Comparison of ENCODE assay signal across 32 mouse cellular contexts in the genomic region with DNA sequence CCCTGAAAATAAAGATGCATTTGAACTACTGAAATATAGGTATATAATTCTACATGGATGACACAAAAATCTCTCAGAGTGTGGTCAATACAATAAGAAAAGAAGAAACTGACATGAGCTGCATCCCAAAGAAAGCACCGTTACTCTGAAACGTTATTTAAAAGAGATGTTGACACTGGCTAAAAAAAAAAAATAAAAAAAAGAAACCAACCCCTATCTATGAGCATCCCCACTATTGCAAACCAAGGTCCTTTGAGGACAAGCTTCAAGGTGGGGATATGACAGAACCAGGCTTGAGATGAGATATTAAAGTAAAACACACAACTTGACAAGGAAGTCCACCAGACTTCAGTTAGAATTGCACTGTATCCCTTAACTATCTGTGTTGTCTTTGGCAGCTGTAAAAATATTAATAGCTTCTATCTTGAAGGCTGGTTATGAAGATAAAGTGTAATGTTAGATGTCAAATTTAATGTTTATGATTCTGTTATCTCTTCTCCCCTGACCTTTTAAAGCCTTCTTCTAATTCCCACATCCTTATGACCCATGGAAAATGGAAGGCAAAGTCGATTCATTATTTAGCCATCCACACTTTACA.
"Had no signal": no experiment of that assay in that cellular context is flagged by ENCODE, and none has a peak within 500 bp of the region (broad histone marks: within the 10 kb centered on the region; RNA-seq: fewer than 3 reads in every experiment).

No protein-coding gene starts in this region.

- H3K4me2 ChIP-seq: limb, embryonic 12.5 days; limb, embryonic 13.5 days; limb, embryonic 15.5 days; liver, embryonic 11.5 days; liver, embryonic 12.5 days; liver, embryonic 13.5 days; liver, embryonic 15.5 days; lung, embryonic 14.5 days; lung, embryonic 15.5 days; midbrain, embryonic 11.5 days; midbrain, embryonic 12.5 days; midbrain, embryonic 13.5 days; midbrain, embryonic 15.5 days; neural tube, embryonic 12.5 days had no signal

- H3K4me1 ChIP-seq: limb, embryonic 10.5 days; limb, embryonic 12.5 days; limb, embryonic 13.5 days; limb, embryonic 15.5 days; liver, embryonic 12.5 days; liver, embryonic 13.5 days; liver, embryonic 15.5 days; lung, embryonic 15.5 days; midbrain, embryonic 10.5 days; midbrain, embryonic 12.5 days; midbrain, embryonic 13.5 days; midbrain, embryonic 15.5 days; neural tube, embryonic 12.5 days had no signal

- H3K4me3 ChIP-seq: limb, embryonic 10.5 days; limb, embryonic 12.5 days; limb, embryonic 13.5 days; limb, embryonic 15.5 days; liver, embryonic 12.5 days; liver, embryonic 13.5 days; liver, embryonic 15.5 days; lung, embryonic 15.5 days; megakaryocyte, embryonic 14.5 days; midbrain, embryonic 10.5 days; midbrain, embryonic 12.5 days; midbrain, embryonic 13.5 days; midbrain, embryonic 15.5 days; myocyte; neural tube, embryonic 12.5 days had no signal

- H3K27me3 ChIP-seq: limb, embryonic 12.5 days; limb, embryonic 13.5 days; limb, embryonic 15.5 days; liver, embryonic 12.5 days; liver, embryonic 13.5 days; liver, embryonic 15.5 days; lung, embryonic 15.5 days; megakaryocyte, embryonic 14.5 days; midbrain, embryonic 12.5 days; midbrain, embryonic 13.5 days; midbrain, embryonic 15.5 days; neural tube, embryonic 12.5 days had no signal

- ATAC-seq: liver, embryonic 12.5 days; liver, postnatal 0 days; lung, postnatal 0 days; midbrain, embryonic 13.5 days; midbrain, embryonic 15.5 days; midbrain, embryonic 16.5 days had no signal

- H3K27ac ChIP-seq: limb, embryonic 10.5 days; limb, embryonic 12.5 days; limb, embryonic 13.5 days; limb, embryonic 15.5 days; liver, embryonic 12.5 days; liver, embryonic 13.5 days; liver, embryonic 14.5 days; liver, embryonic 15.5 days; lung, embryonic 15.5 days; macrophage; midbrain, embryonic 10.5 days; midbrain, embryonic 12.5 days; midbrain, embryonic 13.5 days; midbrain, embryonic 15.5 days; neural tube, embryonic 12.5 days had no signal

- DNase-seq: left cerebral cortex, postnatal 4 days; liver; liver, embryonic 13.5 days; liver, postnatal 0 days; lung, adult 18-20 months; lung, adult 2 months; lung, postnatal 10 days; lung, postnatal 14 days; lung, postnatal 36 days; lung, postnatal 4 days; midbrain, embryonic 14.5 days had no signal

- H3K9me3 ChIP-seq: limb, embryonic 10.5 days; limb, embryonic 12.5 days; limb, embryonic 13.5 days; limb, embryonic 15.5 days; liver, embryonic 12.5 days; liver, embryonic 13.5 days; liver, embryonic 15.5 days; lung, embryonic 15.5 days; midbrain, embryonic 10.5 days; midbrain, embryonic 12.5 days; midbrain, embryonic 13.5 days; midbrain, embryonic 15.5 days; neural tube, embryonic 12.5 days had no signal

- H3K36me3 ChIP-seq: limb, embryonic 10.5 days; limb, embryonic 12.5 days; limb, embryonic 13.5 days; limb, embryonic 15.5 days; liver, embryonic 12.5 days; liver, embryonic 13.5 days; liver, embryonic 15.5 days; lung, embryonic 15.5 days; midbrain, embryonic 10.5 days; midbrain, embryonic 12.5 days; midbrain, embryonic 13.5 days; midbrain, embryonic 15.5 days; neural tube, embryonic 12.5 days had no signal

- H3K9ac ChIP-seq: limb, embryonic 12.5 days; limb, embryonic 13.5 days; limb, embryonic 15.5 days; liver, embryonic 12.5 days; liver, embryonic 13.5 days; liver, embryonic 14.5 days; liver, embryonic 15.5 days; liver, postnatal 0 days; lung, embryonic 14.5 days; lung, embryonic 15.5 days; midbrain, embryonic 12.5 days; midbrain, embryonic 13.5 days; midbrain, embryonic 15.5 days; neural tube, embryonic 12.5 days had no signal
